Mouse (Mus musculus) ZHBTc4 (cell line): ENCODE results near the gene Rab5if.
"Not testable (repeated sequence)": the region's sequence is repeated elsewhere in the genome, so short reads cannot be mapped to it uniquely, and the experiment has no call there.

Experiments
- DNase-seq: peaks from one replicate; pipeline ENCODE4 v3.0.0-alpha.2; 2011; ENCODE audit warnings: low read depth, low spot score

The Rab5if gene

DNA sequence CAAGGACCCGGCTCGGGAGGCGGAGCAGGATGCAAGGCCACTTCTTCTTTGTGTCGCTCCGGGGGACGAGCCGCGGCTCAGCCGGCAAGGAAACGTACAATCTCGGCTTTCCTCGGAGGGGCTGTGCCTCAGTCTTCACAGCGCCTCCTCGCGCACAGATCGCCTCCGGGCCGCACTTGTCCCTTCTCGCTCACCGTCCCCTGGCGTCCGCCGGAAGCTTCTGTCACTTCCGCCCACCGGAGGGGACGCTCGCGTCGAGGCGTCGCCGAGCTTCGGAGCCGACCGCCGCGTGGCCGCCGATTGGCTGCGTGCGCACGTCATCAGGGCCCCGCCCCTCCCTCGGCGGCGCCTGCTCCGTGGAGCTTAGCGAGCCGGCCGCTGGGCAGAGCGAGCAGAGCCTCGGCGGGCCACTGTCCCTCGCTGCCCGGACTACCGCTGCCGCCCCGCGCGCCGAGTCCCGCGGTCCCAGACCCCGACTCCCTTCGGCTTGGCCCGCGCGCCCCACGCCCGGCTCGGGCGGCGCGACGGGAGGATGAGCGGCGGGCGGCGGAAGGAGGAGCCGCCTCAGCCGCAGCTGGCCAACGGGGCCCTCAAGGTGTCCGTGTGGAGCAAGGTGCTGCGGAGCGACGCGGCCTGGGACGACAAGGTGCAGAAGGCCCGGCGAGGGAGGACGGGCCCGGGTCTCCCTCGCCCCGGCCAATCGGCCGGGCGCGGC, at the start of gene Rab5if:
Rab5if (plus strand) TSS at position 357 of the 715 bp plus-strand sequence.
- peak; percentile 99 for DNase-seq

GRCm38 (mm10) chr2:156814344-156814801, 48.6 kb upstream of the Rab5if start:
- DNase-seq = no peak

DNA sequence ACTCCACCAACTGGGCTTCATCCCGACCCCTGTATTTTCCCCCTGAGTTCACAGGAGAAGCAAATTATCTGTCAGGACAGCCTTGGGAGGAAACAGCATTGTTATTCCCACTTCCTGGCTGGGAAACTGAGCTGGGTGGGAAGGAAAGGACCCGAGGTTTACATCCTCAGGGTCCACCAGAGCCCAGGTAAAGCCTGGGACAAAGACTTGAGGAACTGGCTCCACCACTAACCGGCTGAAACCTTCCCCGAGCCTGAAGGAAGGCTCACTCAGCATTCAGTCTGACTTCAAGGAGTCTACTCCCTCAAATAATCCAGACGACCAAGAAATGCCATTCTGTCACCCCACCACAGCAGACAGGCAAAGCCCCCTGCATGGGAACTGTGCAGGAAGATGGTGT, 48.0 kb upstream of the Rab5if start:
- no peak for DNase-seq

- peak; percentile 38 for DNase-seq
Measured at GRCm38 (mm10) chr2:156815412-156815811, 47.5 kb upstream of the Rab5if start.

DNA sequence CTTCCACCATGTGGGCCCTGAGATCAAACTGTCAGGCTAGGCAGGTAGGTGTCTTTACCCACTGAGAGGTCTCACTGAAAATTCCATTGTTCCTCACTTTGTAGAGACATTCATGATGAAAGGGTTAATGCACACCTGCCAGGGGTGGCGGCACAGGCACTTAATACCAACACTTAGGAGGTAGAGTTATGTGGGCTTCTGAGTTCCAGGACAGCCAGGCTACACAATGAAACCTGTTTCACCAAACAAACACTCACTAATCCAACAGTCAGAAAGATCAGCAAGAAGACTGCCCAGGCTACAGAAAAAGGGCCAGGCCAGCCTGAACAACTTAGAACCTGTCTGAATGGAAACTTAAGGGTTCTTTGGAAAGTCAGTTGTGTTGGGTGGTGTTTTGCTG, 46.8 kb upstream of the Rab5if start:
- DNase-seq = no peak

- peak; percentile 84 for DNase-seq
Measured at GRCm38 (mm10) chr2:156825128-156825527, 37.8 kb upstream of the Rab5if start.

DNA sequence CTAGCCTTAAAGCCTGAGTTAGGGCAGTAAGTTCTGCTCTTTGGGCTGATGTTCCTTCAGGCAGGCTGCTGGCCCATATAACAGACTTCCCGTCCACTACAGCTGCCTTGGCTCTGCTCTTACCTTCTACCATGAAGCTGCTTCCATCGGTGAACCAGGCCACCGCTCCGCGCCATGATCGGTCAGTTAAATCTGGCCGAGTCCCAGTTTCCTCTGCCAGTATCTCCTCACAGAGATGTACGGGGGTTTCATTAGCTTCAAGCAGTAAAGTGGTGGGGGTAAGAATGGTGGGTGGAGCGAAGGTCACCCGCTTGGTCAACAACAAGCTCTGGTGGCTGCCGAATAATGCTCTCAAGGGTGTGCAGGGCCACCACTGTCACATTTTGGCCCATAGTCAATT, 28.6 kb upstream of the Rab5if start:
- DNase-seq = no peak

GRCm38 (mm10) chr2:156838839-156839238, 24.1 kb upstream of the Rab5if start:
- DNase-seq = no peak

- DNase-seq = peak; percentile 99
Measured at GRCm38 (mm10) chr2:156839319-156840191, 23.4 kb upstream of the Rab5if start, which contains the start of gene Tgif2. Gene Tgif2 (plus strand): TSS chr2:156840007.

DNA sequence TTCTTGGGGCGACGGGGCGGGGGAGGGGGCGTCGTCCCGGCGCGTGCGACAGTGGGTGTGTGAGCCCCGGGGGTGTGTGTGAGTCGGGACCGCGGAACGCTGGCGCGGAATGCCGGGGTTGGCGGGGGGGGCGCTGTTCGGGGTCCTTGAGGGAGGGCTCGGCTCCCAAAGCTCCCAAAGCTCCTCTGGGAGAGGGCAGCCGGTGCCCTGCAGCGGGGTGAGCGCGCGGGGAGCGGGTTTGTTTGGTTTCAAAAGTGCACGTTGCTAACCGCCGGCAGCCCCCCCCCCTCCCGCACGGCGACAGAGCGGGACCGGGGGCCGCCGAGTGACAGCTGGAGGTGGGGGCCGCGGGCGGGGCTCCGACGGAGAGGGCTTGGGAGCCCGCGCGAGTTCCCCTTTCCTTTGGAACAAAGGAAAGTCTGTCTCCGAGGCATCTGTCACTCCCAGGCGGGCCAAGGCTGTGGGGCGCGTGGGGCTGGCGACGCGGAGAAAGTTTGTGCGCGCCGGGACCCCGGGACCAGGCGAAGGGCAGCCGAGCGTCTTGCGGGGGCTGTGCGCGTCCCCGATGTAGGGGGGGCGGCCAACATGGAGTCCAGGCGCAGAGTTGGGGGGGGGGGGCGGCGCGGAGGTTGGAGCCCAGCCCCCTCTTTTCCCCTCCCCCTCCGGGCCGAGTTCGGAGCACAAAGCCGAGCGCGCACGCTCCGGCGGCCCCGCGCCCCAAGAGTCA, 22.5 kb upstream of the Rab5if start:
- DNase-seq = peak; percentile 61

DNA sequence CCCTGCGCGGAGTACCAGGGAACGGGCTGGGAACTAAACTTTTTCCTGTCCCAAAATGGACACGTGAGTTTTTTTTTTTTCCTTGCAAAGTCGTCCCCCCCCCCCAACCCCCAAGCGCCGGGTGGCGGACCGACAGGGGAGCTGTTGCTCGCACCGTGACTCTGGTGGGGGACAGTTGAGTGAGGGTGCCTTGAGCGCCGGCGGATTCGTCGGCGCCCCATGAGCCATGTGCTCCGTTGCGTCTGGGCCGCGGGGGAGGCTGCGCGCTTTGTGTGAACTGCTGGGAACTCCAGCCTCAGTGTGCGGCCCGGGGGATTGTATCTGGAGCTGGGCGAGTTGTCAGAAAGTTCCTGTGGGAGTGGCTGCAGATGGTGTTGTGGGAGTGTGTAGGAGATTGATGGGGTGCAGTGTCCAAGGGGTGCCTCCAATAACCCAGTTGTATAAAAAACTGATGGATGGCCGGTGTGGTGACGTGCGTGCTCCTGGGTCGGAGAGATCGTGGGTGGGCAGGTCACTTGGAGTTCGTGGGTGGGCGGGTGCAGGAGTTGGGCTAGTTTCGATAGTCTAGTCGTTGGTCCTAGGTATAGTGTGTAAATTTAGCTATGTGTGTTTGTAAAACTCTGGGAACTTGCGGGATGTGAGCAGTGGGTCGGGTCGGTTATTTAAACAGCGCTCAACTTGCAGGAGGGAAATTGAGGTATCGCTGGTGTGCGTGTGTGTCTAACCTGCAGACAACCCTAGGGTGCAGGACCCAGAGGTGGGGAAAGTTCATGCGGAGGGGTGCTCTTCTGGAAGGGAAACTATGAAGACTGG, 21.7 kb upstream of the Rab5if start:
- DNase-seq = peak; percentile 73

GRCm38 (mm10) chr2:156841841-156842706, 20.9 kb upstream of the Rab5if start:
- DNase-seq = peak; percentile 89

DNA sequence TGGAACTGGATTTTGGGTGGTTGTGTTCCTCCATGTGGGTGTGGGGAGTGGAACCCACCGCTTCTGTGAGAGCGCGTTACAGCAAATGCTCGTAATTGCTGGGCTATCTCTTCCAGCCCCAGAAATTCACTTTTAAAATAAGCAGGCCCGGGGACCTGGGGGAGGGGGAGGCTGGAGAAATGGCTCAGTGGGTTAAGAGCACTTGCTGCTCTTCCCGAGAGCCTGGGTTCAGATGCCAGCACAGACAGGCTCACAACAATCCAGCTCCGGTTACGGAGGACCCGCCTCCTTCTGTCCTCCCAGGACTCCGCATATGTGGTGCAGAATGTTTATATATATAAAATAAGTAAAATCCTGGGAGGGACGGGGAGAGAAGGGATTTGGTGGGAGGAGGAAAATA, 20.2 kb upstream of the Rab5if start:
- DNase-seq = peak; percentile 45

GRCm38 (mm10) chr2:156843331-156843730, 19.6 kb upstream of the Rab5if start:
- DNase-seq = no peak

DNA sequence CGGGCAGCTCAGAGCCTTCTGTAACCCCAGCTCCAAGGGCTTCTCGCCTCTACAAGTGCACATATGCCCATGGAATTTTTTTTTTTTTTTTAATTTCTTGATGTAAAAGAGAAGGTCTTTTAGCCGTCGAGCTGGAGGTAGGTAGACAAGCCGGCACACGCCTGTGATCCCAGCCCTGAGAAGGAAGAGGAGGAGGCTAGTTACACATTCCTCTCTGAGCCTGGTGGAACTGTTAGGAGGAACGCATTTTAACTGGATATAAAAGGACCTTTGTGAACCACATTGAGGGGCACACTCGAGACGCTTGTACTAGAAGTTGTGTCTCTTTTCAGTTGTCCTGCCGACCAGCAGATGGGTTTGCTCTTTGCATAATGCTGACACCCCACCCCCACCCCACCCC, 18.2 kb upstream of the Rab5if start:
- DNase-seq = peak; percentile 57

DNA sequence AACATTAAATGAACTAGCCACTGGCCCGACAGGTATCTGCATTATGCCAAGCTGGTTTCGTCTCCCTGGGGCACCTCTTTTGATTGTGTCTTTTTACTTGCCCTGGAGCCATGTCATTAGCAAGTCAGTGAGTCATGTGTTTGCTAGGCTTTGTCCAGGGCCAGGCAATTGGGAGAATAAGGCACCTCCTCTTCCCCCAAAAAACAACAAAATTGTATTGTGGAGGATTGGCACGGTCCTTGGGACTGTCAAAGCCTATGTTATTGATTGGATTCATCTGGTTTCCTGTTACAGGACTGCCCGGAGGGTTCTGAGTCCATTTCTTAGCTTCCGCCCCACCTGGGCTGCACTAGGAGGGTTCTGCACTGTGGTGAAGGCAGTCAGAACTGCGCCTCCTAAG, 15.3 kb upstream of the Rab5if start:
- DNase-seq = no peak

DNA sequence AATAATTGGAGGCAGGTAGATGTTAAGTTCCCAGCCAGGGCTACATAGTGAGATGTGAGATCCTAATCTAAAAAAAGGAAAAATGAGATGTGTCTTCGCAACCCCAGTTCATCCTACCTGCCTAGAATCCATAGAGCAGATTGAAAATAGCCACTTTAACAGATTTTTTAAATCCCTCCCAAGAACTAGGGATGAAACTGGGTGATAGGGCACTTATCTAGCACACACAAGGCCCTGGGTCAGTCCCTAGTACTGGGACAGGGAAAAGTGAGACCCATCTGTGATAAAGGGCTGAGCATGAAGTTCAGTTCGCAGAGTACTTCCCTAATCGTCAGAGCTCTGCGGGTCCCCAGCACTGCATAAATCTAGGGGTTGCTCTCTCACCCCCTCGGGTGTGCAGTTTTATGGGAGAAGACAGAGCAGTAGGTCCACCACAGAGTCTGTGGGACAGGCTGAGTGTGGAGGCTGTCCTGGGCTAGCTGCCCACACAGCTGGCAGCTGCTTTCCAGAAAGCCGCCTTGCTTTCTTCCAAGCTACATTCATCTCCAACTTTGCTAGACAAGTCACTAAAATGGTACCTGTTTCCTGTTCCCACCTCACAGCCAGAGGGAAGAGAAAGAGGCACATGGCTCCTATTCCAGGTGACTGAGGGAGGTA, 14.3 kb upstream of the Rab5if start:
- DNase-seq = no peak

DNA sequence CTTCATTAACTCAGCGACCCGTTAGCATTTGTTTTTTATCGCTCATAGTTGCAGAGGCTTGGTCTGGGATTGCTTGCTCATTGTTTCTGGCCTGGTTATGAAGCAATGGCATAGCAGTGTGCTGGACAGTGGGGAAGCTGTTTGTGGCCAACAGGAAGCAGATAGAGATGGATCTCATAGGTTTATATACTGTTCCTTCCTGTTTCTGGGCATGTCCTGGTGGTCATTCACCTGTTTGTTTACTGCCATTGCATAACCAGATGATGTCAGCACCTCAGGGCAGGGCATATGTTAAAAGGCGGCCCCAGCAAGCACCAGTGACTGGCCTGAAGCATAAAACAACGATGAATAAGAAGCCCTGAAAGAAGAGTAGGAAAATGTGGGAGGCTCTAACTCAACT, 12.4 kb upstream of the Rab5if start:
- no peak for DNase-seq

GRCm38 (mm10) chr2:156853584-156853983, 9.3 kb upstream of the Rab5if start:
- DNase-seq = not testable (repeated sequence)
